Mouse (Mus musculus): ENCODE measurements around the gene Lhfp. TPM values are rescaled to one million over a fixed set of nuclear protein-coding genes. Genes with fewer than 3 reads are reported as not detected.
"Not testable (repeated sequence)": the region's sequence is repeated elsewhere in the genome, so short reads cannot be mapped to it uniquely, and the experiment has no call there.

Gene Lhfp
- polyA plus RNA-seq, 1 experiment from 2014 or later = 50.8 TPM

- no peak for ATAC-seq (ENCODE audit: insufficient number of reproducible peaks, insufficient read depth, low FRiP score, low TSS enrichment)
- no peak overlapping the region for H3K4me2 ChIP-seq (replicated peaks)
- no peaks in the 10 kb centered on the region for H3K36me3 ChIP-seq
- no peak overlapping the region for H3K9ac ChIP-seq
- H3K9me3 ChIP-seq = no peaks in the 10 kb centered on the region
- H3K4me1 ChIP-seq = no peaks in the 10 kb centered on the region
- no peak overlapping the region for H3K4me3 ChIP-seq
- 68% methylated on average over 5 of the region's 5 CpGs for WGBS
- H3K27ac ChIP-seq = no peak overlapping the region
- H3K27me3 ChIP-seq = no peaks in the 10 kb centered on the region
Measured at GRCm38 (mm10) chr3:53221531-53222272, 180.4 kb downstream of the Lhfp start.

DNA sequence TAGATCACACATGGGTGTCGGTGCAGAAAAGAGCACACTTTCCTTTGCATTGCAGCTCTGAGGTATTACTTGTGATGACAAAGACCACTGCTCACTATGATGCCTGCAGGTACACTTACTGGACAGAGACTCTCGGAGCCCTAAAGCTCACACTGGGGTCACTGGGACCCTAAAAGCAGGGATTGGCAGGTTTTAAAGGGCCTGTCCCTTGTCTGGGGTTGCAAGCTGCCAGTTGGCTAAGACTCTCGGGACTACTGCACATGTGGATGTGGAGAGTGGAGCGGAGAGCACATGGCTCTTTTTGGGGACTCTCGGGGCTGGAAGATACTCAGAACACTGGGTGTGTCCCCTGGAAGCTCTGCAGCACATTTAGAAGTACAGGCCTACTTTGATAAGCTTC is 182.8 kb downstream of the Lhfp start:
- Histone ChIP-seq H3K4me3 (no peak overlapping the region), H3K27me3 (no peaks in the 10 kb centered on the region), H3K4me2 (replicated peaks) (no peak overlapping the region), H3K4me1 (no peaks in the 10 kb centered on the region), H3K9me3 (no peaks in the 10 kb centered on the region), H3K9ac (no peak overlapping the region), H3K36me3 (no peaks in the 10 kb centered on the region), H3K27ac (no peak overlapping the region)
- WGBS = 90% methylated on average over 5 of the region's 5 CpGs
- no peak for ATAC-seq (ENCODE audit: insufficient number of reproducible peaks, insufficient read depth, low FRiP score, low TSS enrichment)

- H3K36me3 ChIP-seq = no peaks in the 10 kb centered on the region
- no peaks in the 10 kb centered on the region for H3K4me1 ChIP-seq
- no peak overlapping the region for H3K27ac ChIP-seq
- H3K9ac ChIP-seq = no peak overlapping the region
- WGBS = 56% methylated on average over 6 of the region's 6 CpGs
- no peak overlapping the region for H3K4me3 ChIP-seq
- H3K27me3 ChIP-seq = no peaks in the 10 kb centered on the region
- ATAC-seq (ENCODE audit: insufficient number of reproducible peaks, insufficient read depth, low FRiP score, low TSS enrichment) = no peak
- H3K4me2 ChIP-seq (replicated peaks) = no peak overlapping the region
- no peaks in the 10 kb centered on the region for H3K9me3 ChIP-seq
Measured at GRCm38 (mm10) chr3:53225774-53226173, 184.4 kb downstream of the Lhfp start.

GRCm38 (mm10) chr3:53226223-53226622 is 184.9 kb downstream of the Lhfp start:
- no peaks in the 10 kb centered on the region for H3K4me1 ChIP-seq
- ATAC-seq (ENCODE audit: insufficient number of reproducible peaks, insufficient read depth, low FRiP score, low TSS enrichment) = no peak
- no peak overlapping the region for H3K4me2 ChIP-seq (replicated peaks)
- WGBS = 83% methylated on average over 6 of the region's 6 CpGs
- H3K9ac ChIP-seq = no peak overlapping the region
- no peak overlapping the region for H3K27ac ChIP-seq
- no peaks in the 10 kb centered on the region for H3K27me3 ChIP-seq
- no peak overlapping the region for H3K4me3 ChIP-seq
- no peaks in the 10 kb centered on the region for H3K36me3 ChIP-seq
- no peaks in the 10 kb centered on the region for H3K9me3 ChIP-seq

- ATAC-seq (ENCODE audit: insufficient number of reproducible peaks, insufficient read depth, low FRiP score, low TSS enrichment) = no peak
- no peak overlapping the region for H3K9ac ChIP-seq
Measured at GRCm38 (mm10) chr3:53227866-53228265, 186.5 kb downstream of the Lhfp start.

GRCm38 (mm10) chr3:53230562-53230961 is 189.2 kb downstream of the Lhfp start:
- Histone ChIP-seq H3K27ac (no peak overlapping the region), H3K4me2 (replicated peaks) (no peak overlapping the region), H3K9me3 (peaks cover 4% of the 10 kb centered on the region; the same call in 1 of the 2 replicates), H3K4me3 (no peak overlapping the region), H3K27me3 (no peaks in the 10 kb centered on the region), H3K9ac (no peak overlapping the region), H3K36me3 (no peaks in the 10 kb centered on the region), H3K4me1 (no peaks in the 10 kb centered on the region)
- 52% methylated on average over 3 of the region's 3 CpGs for WGBS
- no peak; the same call in 1 of the 2 replicates for ATAC-seq (ENCODE audit: insufficient number of reproducible peaks, insufficient read depth, low FRiP score, low TSS enrichment)

More at GRCm38 (mm10) chr3:53227866-53228265, 186.5 kb downstream of the Lhfp start:
- Histone ChIP-seq H3K4me3 (no peak overlapping the region), H3K4me1 (no peaks in the 10 kb centered on the region), H3K4me2 (replicated peaks) (no peak overlapping the region), H3K9me3 (no peaks in the 10 kb centered on the region), H3K36me3 (no peaks in the 10 kb centered on the region), H3K27me3 (no peaks in the 10 kb centered on the region), H3K27ac (no peak overlapping the region)

- Histone ChIP-seq H3K4me1 (no peaks in the 10 kb centered on the region), H3K4me3 (no peak overlapping the region), H3K36me3 (no peaks in the 10 kb centered on the region), H3K9ac (no peak overlapping the region), H3K9me3 (peaks cover 4% of the 10 kb centered on the region; the same call in 1 of the 2 replicates), H3K27me3 (no peaks in the 10 kb centered on the region), H3K4me2 (replicated peaks) (no peak overlapping the region), H3K27ac (no peak overlapping the region)
- whole genome bisulfite sequencing = 49% methylated on average over 3 of the region's 3 CpGs
- no peak for ATAC-seq (ENCODE audit: insufficient number of reproducible peaks, insufficient read depth, low FRiP score, low TSS enrichment)
Measured at GRCm38 (mm10) chr3:53231112-53231511, 189.8 kb downstream of the Lhfp start.

GRCm38 (mm10) chr3:53232411-53232810 is 191.1 kb downstream of the Lhfp start:
- not testable (repeated sequence) for H3K27me3 ChIP-seq; ATAC-seq (ENCODE audit: insufficient number of reproducible peaks, insufficient read depth, low FRiP score, low TSS enrichment)

GRCm38 (mm10) chr3:53234689-53235088 is 193.4 kb downstream of the Lhfp start:
- ATAC-seq (ENCODE audit: insufficient number of reproducible peaks, insufficient read depth, low FRiP score, low TSS enrichment) = no peak
- Histone ChIP-seq H3K27me3 (no peaks in the 10 kb centered on the region), H3K9me3 (peaks cover 4% of the 10 kb centered on the region; the same call in 1 of the 2 replicates), H3K27ac (no peak overlapping the region), H3K9ac (no peak overlapping the region), H3K36me3 (no peaks in the 10 kb centered on the region), H3K4me1 (no peaks in the 10 kb centered on the region), H3K4me2 (replicated peaks) (no peak overlapping the region), H3K4me3 (no peak overlapping the region)

More at GRCm38 (mm10) chr3:53232411-53232810, 191.1 kb downstream of the Lhfp start:
- not testable (repeated sequence) for H3K36me3 ChIP-seq; H3K9me3 ChIP-seq; H3K9ac ChIP-seq; H3K4me3 ChIP-seq; H3K4me2 ChIP-seq (replicated peaks); H3K4me1 ChIP-seq; H3K27ac ChIP-seq
- 82% methylated on average over 9 of the region's 9 CpGs for WGBS

DNA sequence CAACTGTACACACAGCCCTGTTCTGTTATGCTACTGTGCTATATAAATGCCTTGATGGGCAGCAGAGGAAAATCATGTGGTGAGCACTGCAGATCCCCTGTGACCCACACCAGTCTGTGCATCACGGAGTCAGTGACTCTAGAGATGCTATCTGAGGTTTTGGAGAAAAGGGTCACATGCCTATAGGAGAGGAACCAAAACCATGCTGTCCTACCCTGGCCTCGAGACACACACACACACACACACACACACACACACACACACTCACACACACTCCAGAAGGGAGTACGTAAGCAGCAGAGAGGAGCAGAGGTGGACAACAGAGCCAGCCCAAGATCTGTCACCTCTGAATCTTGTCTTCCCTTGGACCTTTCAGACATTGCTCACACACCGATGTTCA is 195.1 kb downstream of the Lhfp start:
- no peaks in the 10 kb centered on the region for H3K36me3 ChIP-seq
- WGBS = 83% methylated on average over 4 of the region's 4 CpGs
- H3K4me2 ChIP-seq (replicated peaks) = no peak overlapping the region
- no peak overlapping the region for H3K27ac ChIP-seq
- H3K4me3 ChIP-seq = no peak overlapping the region
- no peak for ATAC-seq (ENCODE audit: insufficient number of reproducible peaks, insufficient read depth, low FRiP score, low TSS enrichment)
- H3K4me1 ChIP-seq = no peaks in the 10 kb centered on the region
- H3K9ac ChIP-seq = no peak overlapping the region
- peaks cover 4% of the 10 kb centered on the region for H3K9me3 ChIP-seq
- H3K27me3 ChIP-seq = no peaks in the 10 kb centered on the region

DNA sequence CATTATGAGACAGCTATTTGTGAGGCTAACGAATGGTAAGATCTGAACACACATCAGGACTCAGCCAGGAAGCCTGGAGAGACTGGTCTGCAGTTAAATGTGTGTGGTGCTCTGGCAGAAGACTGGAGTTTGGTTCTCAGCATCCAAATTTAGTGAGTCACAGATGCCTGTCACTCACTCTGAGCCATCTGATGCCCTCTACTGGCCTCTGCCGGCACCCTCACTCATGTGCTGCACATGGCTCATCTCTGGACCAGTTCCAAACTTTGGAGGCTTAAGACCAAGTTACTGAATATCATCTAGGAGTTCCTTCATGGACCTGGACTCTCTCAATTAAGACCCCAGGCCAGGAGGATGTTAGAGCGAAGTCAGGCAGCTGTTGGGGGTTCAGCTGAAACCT is 198.8 kb downstream of the Lhfp start:
- WGBS = 88% methylated on average over 3 of the region's 3 CpGs
- no peaks in the 10 kb centered on the region for H3K36me3 ChIP-seq
- H3K27ac ChIP-seq = no peak overlapping the region
- no peak overlapping the region for H3K9ac ChIP-seq
- no peaks in the 10 kb centered on the region; the same call in 1 of the 2 replicates for H3K9me3 ChIP-seq
- no peaks in the 10 kb centered on the region for H3K27me3 ChIP-seq
- H3K4me3 ChIP-seq = no peak overlapping the region
- no peak for ATAC-seq (ENCODE audit: insufficient number of reproducible peaks, insufficient read depth, low FRiP score, low TSS enrichment)
- H3K4me2 ChIP-seq (replicated peaks) = no peak overlapping the region
- no peaks in the 10 kb centered on the region for H3K4me1 ChIP-seq

DNA sequence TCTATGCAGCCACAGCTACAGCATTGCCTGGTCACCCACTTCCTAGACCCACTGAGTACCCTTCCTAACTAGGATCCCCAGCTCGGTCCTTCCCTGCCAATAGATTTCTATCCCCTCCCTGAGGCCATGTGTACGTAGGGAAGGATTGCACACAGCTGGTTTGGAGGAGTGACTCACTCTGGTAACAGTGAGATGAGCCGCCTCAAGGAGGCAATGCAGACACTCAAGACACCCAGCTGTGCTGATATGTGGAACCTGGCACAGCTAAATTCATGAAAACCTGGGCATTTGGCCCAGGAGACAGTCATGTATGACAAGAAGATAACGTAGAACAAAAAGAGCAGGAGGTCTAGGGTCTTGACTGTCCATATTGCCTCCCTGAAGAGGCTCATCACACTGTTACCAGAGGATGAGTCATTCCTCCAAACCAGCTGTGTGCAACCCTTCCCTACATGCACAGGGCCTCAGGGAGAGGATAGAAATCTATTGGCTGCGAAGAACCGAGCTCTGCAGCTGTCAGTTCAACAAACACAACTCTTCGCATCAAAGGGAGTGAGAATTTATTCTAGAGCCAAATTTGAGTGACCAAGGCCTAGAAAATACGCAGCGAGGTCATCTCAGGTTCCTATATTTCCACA is 204.4 kb downstream of the Lhfp start:
- Histone ChIP-seq H3K9ac (no peak overlapping the region), H3K27ac (no peak overlapping the region), H3K36me3 (no peaks in the 10 kb centered on the region), H3K4me3 (no peak overlapping the region), H3K4me2 (replicated peaks) (no peak overlapping the region), H3K4me1 (no peaks in the 10 kb centered on the region), H3K9me3 (no peaks in the 10 kb centered on the region), H3K27me3 (0 out of 2 replicates have a peak, but pooled peaks cover 3% of the 10 kb centered on the region)
- 85% methylated on average over 9 of the region's 9 CpGs for WGBS
- ATAC-seq (ENCODE audit: insufficient number of reproducible peaks, insufficient read depth, low FRiP score, low TSS enrichment) = no peak

All from embryonic facial prominence, embryonic 12.5 days (tissue).